Mouse (Mus musculus): ENCODE results near the gene Mgmt. TPM values are rescaled to one million over a fixed set of nuclear protein-coding genes. Genes with fewer than 3 reads are reported as not detected.

Gene Mgmt
- polyA plus RNA-seq, 1 experiment from 2014 or later: 1.6 TPM

DNA sequence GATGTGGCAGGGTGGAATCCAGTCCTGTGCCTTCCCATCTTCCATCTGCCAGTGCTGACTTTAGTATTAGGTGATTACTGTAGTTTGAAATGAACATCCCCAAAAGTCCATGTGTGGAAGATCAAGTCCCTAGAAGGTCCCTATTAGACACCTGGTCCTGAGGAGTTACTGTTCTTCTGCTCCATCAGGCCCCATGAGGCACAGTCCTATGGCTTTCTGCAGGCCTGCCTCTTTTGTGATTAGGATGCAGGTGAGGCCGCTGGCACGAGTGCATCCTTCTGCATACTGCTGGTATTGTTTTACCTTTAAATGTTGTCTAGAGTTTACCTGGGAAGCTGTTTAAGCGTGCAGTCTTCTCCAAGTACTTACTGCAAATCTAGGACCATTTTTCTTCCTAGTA lies 21.6 kb downstream of the Mgmt start:
- no peak overlapping the region for H3K9ac ChIP-seq (replicated peaks)
- H3K27me3 ChIP-seq: no peaks in the 10 kb centered on the region
- H3K4me2 ChIP-seq (replicated peaks): no peak overlapping the region
- no peaks in the 10 kb centered on the region for H3K36me3 ChIP-seq
- H3K4me3 ChIP-seq (replicated peaks): no peak overlapping the region
- WGBS: 89% methylated on average over 3 of the region's 3 CpGs
- H3K4me1 ChIP-seq (replicated peaks): peaks cover 9% of the 10 kb centered on the region; the same call in 1 of the 2 replicates
- no peaks in the 10 kb centered on the region for H3K9me3 ChIP-seq
- ATAC-seq: no peak
- no peak overlapping the region for H3K27ac ChIP-seq

DNA sequence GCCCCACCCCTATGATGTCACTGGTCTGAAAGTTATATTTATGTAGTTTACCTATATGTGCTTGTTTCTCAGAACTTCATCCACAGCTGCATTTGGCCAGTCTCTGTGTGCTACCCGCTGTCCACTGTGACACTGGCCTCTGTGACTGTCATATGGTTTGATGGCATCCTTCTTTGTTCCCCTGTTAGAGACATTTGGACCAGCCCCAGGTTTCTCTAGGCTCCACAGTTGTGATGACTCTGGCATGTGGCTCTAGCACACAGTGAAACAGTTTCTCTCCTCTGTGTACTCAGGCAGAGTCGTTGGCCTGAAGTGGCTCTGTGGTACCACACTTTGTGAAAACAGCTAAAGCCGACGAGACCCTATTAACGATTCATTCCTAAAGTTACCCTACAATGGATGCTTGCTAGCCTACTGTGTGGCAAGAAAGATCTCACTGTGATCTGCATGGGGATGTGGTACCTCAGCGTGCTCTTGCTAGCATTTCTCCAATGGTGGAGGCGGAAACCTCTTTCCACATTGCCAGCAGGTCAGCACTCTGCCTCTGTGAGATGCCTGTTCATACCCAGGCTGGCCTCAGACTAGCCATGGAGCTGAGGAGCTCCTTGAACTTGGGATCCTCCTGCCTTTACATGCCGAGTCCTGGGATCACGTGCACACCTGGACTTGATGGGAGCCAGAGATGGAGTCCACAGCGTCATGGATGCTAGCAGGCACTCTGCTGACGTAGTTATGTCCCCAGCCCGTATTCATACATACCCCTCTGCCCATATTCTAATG lies 26.8 kb downstream of the Mgmt start:
- Histone ChIP-seq H3K9me3 (no peaks in the 10 kb centered on the region), H3K27ac (no peak overlapping the region)

DNA sequence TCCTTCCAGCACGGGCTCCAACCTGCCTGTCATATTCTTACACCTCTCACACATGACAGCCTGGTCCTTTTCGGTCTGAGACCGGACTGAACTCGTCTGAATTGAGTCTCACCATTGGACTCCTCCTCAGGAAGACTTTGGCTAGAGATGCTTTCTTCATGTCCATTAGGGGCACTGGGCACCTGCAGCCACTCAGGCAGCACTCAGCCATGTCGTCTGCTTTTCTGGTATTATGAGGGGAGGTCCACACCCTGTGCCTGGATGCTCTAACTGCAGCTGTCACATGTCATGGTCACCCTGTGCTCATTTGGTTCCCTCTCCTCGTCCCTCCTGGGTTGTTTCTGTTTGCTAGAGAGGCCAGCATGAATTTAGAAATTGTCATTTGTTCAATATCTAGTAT lies 27.8 kb downstream of the Mgmt start:
- Histone ChIP-seq H3K27me3 (no peaks in the 10 kb centered on the region), H3K27ac (no peak overlapping the region), H3K4me3 (replicated peaks) (no peak overlapping the region), H3K4me2 (replicated peaks) (no peak overlapping the region), H3K36me3 (no peaks in the 10 kb centered on the region), H3K9me3 (no peaks in the 10 kb centered on the region), H3K4me1 (replicated peaks) (peaks cover 18% of the 10 kb centered on the region), H3K9ac (replicated peaks) (no peak overlapping the region)
- no peak for ATAC-seq
- WGBS: 86% methylated on average over 6 of the region's 6 CpGs

More for the DNA sequence above, 26.8 kb downstream of the Mgmt start:
- no peak for ATAC-seq
- Histone ChIP-seq H3K4me3 (replicated peaks) (no peak overlapping the region), H3K4me1 (replicated peaks) (peaks cover 17% of the 10 kb centered on the region), H3K36me3 (no peaks in the 10 kb centered on the region), H3K27me3 (no peaks in the 10 kb centered on the region), H3K4me2 (replicated peaks) (no peak overlapping the region), H3K9ac (replicated peaks) (no peak overlapping the region)
- WGBS: 90% methylated on average over 12 of the region's 12 CpGs

DNA sequence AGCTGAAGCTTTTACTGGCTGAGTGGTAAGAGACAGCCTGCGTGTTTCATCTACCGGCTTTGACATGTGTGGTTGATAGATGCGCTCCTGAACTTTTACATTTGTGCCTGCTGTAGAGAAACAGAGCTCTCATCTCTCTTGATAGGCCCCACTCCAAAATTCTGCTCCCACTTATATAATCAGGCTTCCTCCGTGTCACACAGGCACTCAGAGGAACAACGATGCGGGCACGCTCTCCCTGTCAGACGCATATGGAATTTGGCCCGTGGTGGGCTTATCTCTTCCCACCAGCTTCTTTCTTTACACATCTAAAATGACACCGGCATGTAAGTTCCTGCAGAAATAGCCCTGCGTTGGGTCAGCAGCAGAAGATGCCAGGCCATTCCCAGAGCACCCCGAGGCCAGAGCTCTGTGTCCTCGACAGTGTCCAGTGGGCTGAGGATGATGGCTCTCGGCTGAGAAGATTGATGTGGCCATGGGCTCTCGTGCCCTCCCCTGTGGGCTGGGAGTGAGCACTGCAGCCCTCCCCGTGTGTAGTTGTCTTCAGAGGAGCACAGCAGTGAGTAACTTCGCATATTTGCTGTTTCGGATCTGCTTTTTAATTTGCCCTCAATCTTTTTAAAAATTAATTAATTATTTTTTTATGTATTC lies 30.3 kb downstream of the Mgmt start:
- H3K4me2 ChIP-seq (replicated peaks): no peak overlapping the region
- no peak overlapping the region for H3K4me3 ChIP-seq (replicated peaks)
- H3K27me3 ChIP-seq: no peaks in the 10 kb centered on the region
- H3K4me1 ChIP-seq (replicated peaks): peaks cover 18% of the 10 kb centered on the region
- ATAC-seq: no peak
- WGBS: 77% methylated on average over 18 of the region's 18 CpGs
- H3K27ac ChIP-seq: no peak overlapping the region
- no peak overlapping the region for H3K9ac ChIP-seq (replicated peaks)
- no peaks in the 10 kb centered on the region for H3K9me3 ChIP-seq
- H3K36me3 ChIP-seq: no peaks in the 10 kb centered on the region

DNA sequence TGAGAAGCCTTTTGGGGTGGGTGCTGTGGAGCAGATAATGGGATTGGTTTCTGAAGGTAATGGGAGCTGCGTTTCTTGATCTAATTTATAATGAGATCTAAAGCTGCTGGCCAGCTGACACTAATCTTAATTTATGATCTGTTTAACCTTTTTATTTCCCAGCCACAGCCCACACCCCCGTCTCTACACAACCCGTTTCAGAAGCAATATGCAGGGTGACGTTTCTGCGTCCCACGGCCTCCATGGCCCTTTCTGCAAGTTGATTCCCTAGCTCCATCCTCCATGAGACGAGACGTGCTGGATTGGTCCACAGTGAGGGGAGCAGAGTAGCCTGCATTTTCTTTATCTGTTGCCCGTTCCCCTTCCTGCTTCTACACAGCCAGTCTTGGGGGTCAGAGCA lies 31.8 kb downstream of the Mgmt start:
- Histone ChIP-seq H3K9ac (replicated peaks) (no peak overlapping the region), H3K36me3 (no peaks in the 10 kb centered on the region), H3K27me3 (no peaks in the 10 kb centered on the region), H3K4me3 (replicated peaks) (no peak overlapping the region), H3K4me1 (replicated peaks) (peaks cover 23% of the 10 kb centered on the region), H3K27ac (no peak overlapping the region), H3K9me3 (no peaks in the 10 kb centered on the region), H3K4me2 (replicated peaks) (no peak overlapping the region)
- no peak for ATAC-seq
- WGBS: 50% methylated on average over 9 of the region's 9 CpGs

DNA sequence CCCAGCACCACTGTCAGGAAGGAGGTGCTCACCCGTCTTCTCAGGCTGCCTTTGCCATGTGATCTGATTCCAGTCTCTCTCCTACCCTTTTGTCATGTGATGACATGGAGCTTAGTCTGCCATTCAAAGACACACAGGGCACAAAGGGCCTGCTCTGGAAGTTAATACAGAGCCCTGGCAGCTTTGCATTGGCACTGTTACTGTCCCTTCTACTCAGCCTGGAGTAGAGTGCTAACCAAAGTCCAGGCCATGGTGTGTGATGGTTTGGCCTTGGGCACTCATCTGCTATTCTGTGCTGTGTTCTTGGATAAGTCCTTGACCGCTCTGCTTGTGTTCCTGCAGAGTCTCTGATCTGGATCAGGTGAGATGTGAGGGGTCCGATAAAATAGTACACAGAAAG lies 36.0 kb downstream of the Mgmt start:
- H3K4me2 ChIP-seq (replicated peaks): no peak overlapping the region
- 74% methylated on average over 3 of the region's 3 CpGs for WGBS
- no peaks in the 10 kb centered on the region for H3K36me3 ChIP-seq
- H3K27ac ChIP-seq: no peak overlapping the region
- H3K9ac ChIP-seq (replicated peaks): no peak overlapping the region
- no peak for ATAC-seq
- peaks cover 13% of the 10 kb centered on the region for H3K4me1 ChIP-seq (replicated peaks)
- no peaks in the 10 kb centered on the region for H3K9me3 ChIP-seq
- H3K4me3 ChIP-seq (replicated peaks): no peak overlapping the region
- H3K27me3 ChIP-seq: no peaks in the 10 kb centered on the region

DNA sequence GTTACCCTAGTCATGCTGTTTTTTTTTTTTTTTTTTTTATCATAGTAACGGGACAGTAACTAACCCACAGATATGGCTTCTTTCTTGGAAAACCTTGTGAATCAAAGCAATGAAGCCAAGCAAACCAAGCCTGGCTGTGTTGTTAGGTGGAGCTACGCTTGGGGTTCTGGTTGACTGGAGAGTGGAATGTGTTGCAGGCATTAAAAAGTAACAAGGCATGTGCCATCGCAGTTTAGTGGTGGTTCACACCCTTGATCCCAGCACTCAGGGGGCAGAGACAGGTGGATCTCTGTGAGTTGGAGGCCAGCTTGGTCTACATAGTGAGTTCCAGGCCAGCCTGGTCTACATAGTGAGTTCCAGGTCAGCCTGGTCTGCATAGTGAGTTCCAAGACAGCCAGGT lies 39.0 kb downstream of the Mgmt start:
- no peak overlapping the region for H3K4me2 ChIP-seq (replicated peaks)
- no peak overlapping the region for H3K4me3 ChIP-seq (replicated peaks)
- no peak for ATAC-seq
- no peaks in the 10 kb centered on the region for H3K36me3 ChIP-seq
- H3K9me3 ChIP-seq: no peaks in the 10 kb centered on the region; the same call in 1 of the 2 replicates
- peaks cover 4% of the 10 kb centered on the region; the same call in 1 of the 2 replicates for H3K4me1 ChIP-seq (replicated peaks)
- no peak overlapping the region for H3K9ac ChIP-seq (replicated peaks)
- 85% methylated on average over 3 of the region's 3 CpGs for WGBS
- H3K27ac ChIP-seq: no peak overlapping the region
- H3K27me3 ChIP-seq: no peaks in the 10 kb centered on the region

DNA sequence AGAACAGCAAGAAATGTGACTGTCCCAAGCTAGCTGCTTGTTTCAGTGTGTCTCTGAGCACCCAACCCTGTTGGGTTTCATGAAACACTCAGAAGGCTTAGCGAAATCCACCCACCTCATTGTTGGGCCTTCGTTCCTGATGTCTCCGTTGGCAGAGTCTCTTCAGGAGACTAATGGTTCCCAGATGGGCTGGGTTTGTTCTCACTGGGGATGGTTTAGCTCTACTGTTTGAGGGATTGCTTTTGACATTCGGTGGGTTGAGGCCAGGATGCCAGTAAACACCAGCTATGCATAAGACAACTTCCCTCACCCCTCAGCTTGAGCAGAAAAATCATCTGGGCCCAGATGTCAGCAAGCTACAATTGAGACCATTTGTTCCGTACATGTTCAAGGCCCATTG lies 39.9 kb downstream of the Mgmt start:
- Histone ChIP-seq H3K4me2 (replicated peaks) (no peak overlapping the region), H3K9me3 (no peaks in the 10 kb centered on the region; the same call in 1 of the 2 replicates), H3K36me3 (no peaks in the 10 kb centered on the region), H3K27ac (no peak overlapping the region), H3K4me3 (replicated peaks) (no peak overlapping the region), H3K4me1 (replicated peaks) (peaks cover 4% of the 10 kb centered on the region; the same call in 1 of the 2 replicates), H3K27me3 (no peaks in the 10 kb centered on the region), H3K9ac (replicated peaks) (no peak overlapping the region)
- ATAC-seq: no peak
- WGBS: 90% methylated on average over 5 of the region's 5 CpGs

DNA sequence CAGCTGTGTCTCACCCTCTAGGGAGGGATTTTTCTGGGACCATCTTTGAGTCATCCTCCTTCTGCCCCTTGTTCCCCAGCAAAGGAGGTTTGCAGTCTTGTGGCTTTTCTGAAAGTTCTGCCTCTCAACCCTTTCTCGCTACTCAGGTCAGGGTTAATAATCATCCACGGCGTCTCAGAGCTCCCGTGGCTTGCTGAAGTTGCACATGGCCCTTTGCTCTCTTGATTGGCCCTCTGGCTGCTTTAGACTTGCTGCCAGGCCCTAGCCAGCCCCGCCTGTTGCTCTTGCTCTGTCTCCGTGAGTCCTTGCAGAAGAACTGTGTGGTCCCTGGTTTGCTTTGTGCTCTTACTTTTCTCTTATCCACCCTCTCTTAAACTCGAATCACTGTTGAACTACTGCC lies 40.4 kb downstream of the Mgmt start:
- Histone ChIP-seq H3K4me2 (replicated peaks) (no peak overlapping the region), H3K36me3 (no peaks in the 10 kb centered on the region), H3K9me3 (no peaks in the 10 kb centered on the region; the same call in 1 of the 2 replicates), H3K4me3 (replicated peaks) (no peak overlapping the region), H3K9ac (replicated peaks) (no peak overlapping the region), H3K27me3 (no peaks in the 10 kb centered on the region), H3K4me1 (replicated peaks) (0 out of 2 replicates have a peak, but pooled peaks cover 4% of the 10 kb centered on the region), H3K27ac (no peak overlapping the region)
- 89% methylated on average over 7 of the region's 7 CpGs for whole genome bisulfite sequencing
- no peak for ATAC-seq

DNA sequence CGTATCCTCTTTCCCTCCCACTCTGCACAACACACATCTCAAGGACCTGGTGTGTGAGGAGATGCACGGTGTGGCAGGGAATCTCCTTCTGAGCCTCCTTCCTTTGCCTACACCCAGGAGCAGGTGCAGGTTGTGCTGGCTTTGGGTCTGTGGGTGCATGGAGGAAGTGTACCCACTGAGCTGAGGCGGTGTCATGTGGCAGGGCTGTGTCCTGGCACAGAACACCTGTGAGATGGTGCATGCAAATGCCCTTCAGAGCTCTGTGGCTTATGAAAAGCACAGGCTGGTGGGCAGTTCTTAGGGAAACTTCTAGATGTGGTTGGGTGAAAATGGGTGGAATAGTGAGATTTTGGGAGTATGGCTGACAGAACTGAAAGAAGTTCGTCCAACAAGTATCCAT lies 44.0 kb downstream of the Mgmt start:
- Histone ChIP-seq H3K27ac (no peak overlapping the region), H3K36me3 (no peaks in the 10 kb centered on the region), H3K9ac (replicated peaks) (no peak overlapping the region), H3K4me1 (replicated peaks) (no peaks in the 10 kb centered on the region), H3K4me3 (replicated peaks) (no peak overlapping the region), H3K9me3 (no peaks in the 10 kb centered on the region; the same call in 1 of the 2 replicates), H3K27me3 (no peaks in the 10 kb centered on the region), H3K4me2 (replicated peaks) (no peak overlapping the region)
- ATAC-seq: no peak
- 93% methylated on average over 4 of the region's 4 CpGs for WGBS

DNA sequence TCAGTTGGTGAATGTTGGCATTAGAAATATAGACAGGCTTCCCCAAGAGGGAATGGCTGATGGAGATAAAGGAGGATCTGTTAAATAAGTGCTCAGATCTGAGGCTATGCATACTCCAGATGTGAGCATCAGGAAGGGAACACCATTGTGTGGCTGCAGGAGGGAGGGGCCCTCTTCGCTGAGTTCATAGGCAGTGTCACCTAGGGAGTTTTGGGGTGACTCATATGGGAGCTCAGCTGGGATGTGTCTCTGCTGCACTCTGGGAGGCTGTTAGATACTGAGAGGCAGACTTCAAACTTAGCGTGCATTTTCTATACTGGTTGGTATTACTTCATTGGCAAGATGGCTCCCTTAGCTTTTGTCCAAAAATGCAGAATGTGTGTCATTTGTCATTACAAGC lies 48.0 kb downstream of the Mgmt start:
- no peak overlapping the region for H3K4me3 ChIP-seq (replicated peaks)
- H3K27ac ChIP-seq: no peak overlapping the region
- H3K4me2 ChIP-seq (replicated peaks): no peak overlapping the region
- H3K9ac ChIP-seq (replicated peaks): no peak overlapping the region
- no peaks in the 10 kb centered on the region for H3K36me3 ChIP-seq
- no peaks in the 10 kb centered on the region for H3K4me1 ChIP-seq (replicated peaks)
- ATAC-seq: no peak
- H3K9me3 ChIP-seq: no peaks in the 10 kb centered on the region
- H3K27me3 ChIP-seq: peaks cover 10% of the 10 kb centered on the region; the same call in 1 of the 2 replicates
- 96% methylated on average over 2 of the region's 2 CpGs for WGBS

DNA sequence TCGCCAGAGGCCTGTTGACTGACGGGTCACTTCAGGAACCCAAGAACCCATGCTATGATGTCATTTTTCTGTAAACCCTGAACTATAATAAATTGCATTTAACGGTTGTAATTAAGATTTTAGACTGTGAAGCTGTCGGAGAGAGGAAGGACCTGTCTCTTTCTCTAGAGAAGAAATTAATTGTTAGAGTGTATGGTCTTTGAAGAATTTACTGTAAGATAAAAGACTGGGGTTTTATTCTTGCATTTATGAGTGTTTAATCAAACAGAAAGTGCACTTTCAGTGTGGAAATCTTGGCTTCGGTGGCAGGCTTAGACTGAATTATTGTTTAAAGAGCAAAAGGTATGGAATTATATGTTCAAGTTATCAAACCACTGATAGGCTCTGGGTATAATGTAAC lies 49.5 kb downstream of the Mgmt start:
- H3K4me2 ChIP-seq (replicated peaks): no peak overlapping the region
- H3K4me1 ChIP-seq (replicated peaks): peaks cover 5% of the 10 kb centered on the region
- H3K9ac ChIP-seq (replicated peaks): no peak overlapping the region
- H3K27me3 ChIP-seq: peaks cover 10% of the 10 kb centered on the region; the same call in 1 of the 2 replicates
- ATAC-seq: no peak
- 84% methylated on average over 5 of the region's 5 CpGs for WGBS
- H3K36me3 ChIP-seq: no peaks in the 10 kb centered on the region
- no peaks in the 10 kb centered on the region for H3K9me3 ChIP-seq
- H3K27ac ChIP-seq: no peak overlapping the region
- H3K4me3 ChIP-seq (replicated peaks): no peak overlapping the region
